Mouse (Mus musculus) urinary bladder, postnatal 25 days (tissue): ENCODE measurements around the gene Glis1.
A peak's percentile ranks its signal among the peaks of the same experiment; 100 is the strongest.

Source experiments
- DNase-seq: peaks from one replicate; pipeline ENCODE4 v3.0.0; 2022; ENCODE audit warnings: low spot score

Gene Glis1

DNA sequence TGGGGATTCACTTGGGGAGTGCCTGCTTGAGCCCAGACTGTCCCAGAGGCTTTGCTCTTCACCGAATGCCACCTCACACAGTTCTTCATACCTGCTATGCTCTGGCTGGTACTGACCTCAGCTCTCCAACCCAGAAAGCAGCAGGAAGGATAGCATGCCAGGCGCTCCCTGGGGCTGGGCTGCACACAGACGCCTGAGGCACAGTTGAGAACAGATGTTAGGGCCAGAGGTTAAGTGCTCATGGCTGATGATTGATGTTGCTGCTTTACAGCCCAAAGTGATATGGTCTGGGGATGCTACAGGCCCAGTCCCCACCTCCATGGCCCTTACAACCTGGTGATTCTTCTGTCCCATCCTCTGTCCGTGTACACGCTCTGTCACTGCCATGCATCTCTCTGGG lies 190.6 kb downstream of the Glis1 start:
- DNase-seq = no peak

DNA sequence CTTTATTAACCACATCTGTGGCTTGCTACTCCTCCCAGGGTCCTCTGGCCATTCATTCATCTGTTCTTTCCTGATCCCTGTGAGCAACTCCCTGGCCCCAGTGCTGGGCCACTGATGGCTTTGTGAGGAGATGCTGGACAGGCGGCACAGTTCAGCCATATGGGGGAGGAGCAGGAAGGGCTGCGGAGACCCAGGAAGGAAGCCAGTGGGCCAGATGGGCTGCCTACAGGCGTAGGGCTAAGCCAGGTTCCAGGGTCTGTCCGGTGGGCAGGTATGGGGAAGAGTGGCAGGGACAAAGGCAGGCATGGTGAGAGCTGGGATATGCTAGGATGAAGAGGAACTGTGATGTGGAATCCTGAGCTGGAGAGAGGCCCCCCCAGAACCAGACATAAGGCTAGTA lies 193.8 kb downstream of the Glis1 start:
- DNase-seq = no peak

DNA sequence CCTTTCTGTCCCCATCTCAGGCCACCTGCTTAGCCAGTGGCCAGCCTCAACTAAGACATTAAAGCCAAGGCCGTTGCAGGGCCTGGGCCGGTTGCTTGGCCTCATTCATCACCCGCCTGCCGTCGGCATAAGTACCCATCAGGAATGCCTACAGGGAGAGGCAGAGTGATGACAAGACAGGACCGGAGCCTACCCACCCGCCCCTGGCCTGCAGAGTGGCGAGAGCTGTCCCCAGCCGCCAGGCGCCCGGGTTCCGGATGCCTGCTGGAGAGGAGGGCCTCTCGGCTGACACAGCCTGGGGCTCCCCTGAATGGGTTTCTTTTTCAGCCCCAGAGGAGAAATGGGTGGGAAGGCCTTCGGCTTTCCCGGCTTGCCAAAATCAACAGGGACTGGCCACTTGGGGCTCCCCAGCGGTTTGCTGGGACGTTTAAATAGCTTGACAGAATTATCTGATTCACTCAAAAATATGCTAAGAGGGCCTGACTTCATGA lies 194.6 kb downstream of the Glis1 start:
- no peak for DNase-seq

DNA sequence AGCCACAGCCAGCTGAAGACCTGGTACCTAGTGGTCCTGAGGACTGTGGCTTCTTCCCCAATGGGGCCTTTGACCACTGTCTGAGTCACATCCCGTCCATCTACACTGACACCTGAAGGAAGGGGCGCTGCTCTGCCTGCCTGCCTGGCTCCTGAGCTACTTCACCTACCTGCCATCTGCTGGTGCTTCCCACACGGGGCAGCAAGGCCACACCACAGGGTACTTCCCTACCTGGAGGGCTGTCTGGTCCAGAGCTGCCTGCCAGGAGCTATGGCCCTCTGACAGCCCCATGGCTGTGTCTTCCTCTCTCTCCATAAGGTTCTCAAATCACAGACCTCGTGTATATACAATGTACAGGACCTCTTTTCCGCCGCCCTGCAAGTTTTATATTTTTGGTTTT lies 200.2 kb downstream of the Glis1 start:
- no peak for DNase-seq

DNA sequence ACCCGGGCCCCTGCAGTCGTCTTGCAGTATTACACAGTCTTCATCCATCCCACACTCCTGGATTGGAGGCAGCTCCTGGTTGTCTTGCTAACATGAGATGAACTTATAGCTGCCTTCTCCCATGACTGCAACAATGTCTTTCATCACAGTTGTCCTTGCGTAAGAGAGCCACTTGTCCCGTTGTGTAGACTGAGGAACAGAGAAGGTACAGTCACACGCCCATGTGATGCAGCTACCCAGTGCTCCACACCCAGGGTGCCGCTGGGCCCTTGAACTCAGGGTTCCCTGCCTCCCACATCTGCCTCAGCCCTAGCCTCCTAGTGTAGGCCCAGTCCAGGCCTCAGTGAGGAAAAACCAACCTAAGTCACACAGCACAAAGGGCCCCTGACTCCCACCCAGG lies 201.7 kb downstream of the Glis1 start:
- DNase-seq = no peak

DNA sequence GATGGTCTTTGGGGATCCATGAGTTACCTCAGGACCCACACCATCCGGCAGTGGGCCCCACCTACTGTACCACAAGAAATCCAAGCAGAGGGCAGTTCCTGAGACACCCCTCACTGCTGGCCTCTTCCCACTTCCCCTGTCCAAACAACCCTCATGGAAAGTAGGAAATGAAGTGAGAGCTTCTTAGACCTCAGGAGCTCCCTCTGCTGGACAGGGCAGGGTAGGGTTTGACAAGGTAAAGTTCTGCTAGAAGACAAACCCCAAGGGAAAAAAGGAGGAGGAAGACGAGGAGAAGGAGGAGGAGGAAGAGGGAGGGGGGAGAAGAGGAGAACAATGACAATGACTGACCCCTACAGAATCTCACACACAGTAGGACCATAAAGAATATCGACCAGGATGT lies 203.3 kb downstream of the Glis1 start:
- peak; percentile 61 for DNase-seq

DNA sequence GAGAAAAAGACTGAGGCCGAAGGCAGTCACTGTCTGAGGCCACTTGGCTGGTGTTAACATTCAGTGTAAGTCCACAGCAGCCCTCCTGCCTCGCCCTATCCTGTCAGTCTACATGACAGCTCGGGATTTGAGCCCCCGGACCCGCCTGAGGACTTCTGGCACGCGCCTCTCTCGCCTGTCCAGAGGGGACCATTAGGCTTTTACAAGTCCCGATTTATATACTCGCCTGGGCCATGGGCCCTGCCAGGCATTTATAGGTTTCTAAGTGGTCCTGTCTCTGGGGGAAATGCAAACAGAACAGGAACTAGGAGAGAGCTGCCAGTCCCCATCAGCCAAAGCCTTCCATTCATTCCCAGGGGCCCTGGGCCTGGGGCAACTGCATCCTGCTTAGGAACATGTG lies 203.9 kb downstream of the Glis1 start:
- DNase-seq = no peak

DNA sequence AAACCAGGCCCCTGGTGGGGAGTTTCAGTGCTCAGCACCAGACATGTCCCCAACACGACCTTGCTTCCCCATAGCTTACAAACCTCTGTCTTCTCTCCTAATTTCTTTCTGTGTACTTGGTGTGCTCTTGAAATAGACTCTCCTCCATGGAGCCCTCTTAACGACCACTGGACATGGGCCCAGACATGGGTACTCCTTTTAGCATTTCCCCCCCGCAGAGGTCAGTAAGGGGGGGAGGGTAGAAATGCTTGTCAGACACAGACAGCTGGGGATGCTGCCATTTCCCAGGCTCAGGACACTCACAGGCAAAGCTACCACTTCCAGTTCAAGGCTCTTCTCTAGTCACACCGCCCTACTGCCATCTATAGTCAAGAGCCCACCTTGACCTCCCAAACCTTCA lies 207.2 kb downstream of the Glis1 start:
- no peak for DNase-seq

DNA sequence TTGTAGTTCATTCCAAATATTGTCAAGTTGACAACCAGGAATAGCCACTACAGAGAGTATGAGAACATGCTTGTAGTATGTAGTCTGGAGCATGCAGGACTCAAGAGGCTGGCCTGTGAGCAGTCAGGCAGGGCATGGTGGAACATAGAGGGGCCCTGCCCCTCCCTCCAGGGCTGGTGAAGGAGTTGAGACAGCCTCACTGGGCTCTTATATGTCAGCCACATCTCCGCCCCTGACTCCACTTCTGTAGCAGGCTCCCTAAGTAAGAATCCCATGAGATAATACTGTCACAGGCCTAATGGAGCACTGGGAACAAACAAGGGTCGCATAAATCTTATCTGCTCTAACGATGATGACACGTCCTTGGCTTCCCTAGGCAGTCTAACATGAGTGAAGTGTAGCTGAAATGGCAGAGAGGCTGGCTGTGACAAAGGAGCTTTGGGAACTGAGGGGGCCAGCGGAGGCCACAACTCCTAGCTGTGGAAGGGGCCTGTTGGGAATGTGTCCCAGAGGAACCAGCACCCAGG lies 214.6 kb downstream of the Glis1 start:
- DNase-seq = no peak

DNA sequence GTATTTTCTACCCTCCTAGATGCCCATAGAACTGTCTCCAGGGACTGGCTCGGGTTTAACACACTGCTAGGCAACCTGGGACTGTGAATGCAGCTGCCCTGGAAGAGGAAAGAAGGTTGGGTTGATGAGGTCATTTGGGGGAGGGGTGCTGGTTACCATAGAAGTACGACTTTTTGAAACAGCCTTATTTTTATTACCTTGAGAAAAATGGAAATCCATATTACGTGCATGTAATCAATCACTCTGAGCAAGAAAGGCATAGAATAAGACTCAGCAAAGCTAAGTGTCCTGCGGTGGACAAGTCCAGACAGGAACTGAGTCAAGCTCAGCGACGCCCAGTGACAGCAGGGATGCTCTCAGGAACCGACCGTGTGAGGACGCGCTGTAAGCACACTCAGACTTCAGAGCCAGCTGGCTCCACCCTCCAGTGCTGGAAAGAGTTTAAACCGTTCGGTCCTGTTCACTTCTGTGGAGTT lies 216.7 kb downstream of the Glis1 start:
- DNase-seq = no peak

DNA sequence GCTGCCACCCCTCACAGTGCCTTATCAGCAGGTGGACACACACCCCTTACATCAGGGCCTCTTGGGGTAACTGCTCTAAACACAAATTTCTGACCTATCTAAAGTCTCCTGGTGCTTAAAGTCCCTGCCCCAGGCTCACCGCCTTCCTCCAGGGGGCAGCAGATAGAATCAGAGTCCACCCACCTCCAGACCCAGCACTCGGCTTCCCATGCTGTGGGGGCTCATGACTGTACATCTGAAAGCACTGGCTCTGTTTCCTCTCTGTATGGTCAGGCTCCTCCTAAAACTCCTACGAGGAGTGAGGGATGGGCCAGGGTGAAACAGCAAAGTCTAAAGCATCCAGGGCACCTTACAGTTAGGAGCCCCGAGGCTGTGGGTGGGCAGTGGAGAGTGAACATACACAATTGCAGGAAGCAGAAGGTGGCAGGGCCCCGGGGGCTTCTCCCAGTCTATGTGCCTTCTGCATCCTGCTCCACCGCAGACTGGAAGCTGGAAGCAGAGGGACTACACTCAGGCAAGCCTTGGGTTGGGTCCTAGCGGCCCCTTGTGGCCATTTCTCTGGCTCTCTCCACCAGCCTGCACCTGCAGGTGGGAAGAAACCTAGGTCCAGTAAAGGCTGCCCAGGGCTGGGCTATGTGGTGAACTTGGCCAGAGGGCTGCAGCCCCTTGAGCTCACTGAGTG lies 218.3 kb downstream of the Glis1 start:
- DNase-seq = peak; percentile 64

DNA sequence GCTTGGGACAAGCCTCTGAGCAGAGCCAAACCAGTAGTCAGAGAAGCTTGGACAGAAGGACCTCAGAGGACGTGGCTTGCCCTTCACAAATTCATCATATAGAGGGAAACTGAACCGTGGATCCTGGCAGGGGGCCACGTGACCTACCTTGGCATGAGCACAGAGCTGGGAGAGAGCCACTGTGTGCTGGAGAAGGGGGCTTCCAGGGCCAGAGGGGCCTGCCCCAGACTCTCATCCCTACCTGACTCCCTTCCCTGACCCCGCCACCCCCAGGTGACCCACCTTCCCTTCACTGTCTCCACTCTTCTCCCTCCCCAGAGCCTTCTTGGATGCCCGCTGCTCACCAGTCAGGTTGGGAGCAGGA lies 218.9 kb downstream of the Glis1 start:
- DNase-seq = no peak

DNA sequence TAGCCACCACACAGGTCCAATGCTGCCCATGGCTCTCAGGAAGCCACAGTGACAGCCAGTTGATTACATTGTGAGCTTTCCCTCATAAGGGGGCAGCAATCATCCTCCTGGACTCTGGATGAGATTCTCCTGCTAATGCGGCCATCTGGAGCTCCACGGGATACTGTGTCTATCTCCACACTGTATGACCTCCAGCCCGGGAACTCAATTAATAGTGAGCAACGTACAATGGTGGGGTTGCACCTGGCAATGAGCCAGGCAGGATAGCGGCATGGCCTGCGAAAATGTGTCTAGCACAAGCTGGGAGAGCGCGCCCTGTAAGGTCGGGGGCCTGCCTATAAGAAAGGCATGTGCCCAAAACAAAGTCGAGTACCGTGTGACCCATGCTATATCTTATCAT lies 226.3 kb downstream of the Glis1 start:
- DNase-seq = no peak

DNA sequence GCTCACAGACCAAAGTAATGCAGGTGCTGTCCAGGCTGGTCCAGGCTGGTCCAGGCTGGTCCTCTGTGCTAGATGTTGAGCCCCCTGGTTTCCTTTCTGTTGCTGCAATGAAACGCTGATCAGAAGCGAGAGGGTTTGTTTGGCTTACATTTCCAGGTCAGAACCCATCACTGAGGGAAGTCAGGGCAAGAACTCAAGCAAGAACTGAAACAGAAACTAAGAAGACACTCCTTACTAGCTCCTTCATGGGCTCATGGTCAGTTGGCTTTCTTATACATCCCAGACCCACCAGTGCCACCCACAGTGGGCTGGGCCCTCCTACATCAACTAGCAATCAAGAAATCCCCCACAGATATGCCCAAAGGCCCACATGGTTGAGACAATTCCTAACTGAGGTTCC lies 234.1 kb downstream of the Glis1 start:
- no peak for DNase-seq

DNA sequence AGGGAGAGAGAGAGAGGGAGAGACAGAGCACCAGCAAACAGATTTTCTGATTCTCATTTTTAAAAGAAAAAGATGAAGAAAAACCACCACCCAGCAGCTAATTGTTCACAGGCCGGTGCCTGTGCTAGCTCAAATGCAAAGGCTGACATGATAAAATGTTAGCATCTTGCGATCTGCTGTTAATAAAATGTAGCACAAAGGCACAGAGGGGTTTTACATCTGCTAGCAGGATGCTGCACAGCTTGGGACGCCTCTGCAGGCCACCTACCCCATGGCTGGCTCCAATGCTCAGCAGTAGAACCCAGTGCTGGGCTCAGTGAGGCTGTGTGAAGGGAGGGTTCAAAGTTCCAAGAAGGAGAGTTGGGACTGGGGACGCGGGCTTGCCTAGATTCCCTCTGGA lies 236.3 kb downstream of the Glis1 start:
- DNase-seq = no peak

DNA sequence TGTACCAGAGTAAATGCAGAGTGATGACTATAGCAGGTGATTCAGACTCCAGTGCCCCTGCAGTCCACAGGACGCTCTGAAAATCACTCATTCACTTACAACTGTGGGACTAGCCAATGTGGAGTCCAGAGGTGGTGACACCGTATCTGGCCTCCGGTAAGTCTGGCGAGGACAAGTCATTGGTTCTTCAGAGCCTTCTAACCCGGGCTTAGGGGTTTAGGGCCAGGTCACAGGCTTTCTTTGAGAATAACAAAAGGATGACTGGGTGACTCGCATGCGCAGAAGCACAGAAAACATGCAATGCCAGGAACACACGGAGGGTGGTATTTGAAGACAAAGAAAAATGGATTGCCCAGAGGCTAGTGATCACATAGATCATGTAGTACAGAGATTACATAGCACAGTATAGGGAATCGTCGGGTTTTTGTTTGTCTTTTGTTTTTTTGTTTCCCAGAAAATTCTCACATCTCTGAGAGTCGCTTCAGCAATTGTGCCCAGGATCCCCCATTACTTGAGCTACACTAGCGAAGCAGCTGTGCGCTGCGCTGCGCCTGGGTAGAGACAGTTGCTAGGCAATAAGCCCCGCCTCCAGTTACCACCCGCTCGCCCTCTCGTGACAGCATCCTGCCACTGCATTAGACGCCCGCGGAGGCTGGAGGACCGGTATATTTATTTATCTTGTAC lies 239.4 kb downstream of the Glis1 start:
- peak; percentile 69 for DNase-seq

DNA sequence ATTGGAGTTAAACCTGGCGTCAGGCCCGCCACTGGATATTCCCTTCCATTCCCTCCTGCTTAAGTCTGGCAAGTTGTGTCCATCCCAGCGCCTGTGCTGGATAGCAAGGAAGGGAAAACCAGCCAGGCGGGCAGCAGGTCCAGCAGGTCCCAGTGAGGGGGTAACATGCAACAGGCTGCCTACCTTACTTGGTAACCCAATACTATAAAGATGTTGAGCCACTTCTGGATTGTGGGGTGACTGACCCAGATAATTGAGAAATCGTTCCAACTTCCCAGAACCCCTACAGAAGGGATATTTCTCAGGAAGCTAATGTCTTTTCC lies 239.9 kb downstream of the Glis1 start:
- no peak for DNase-seq

DNA sequence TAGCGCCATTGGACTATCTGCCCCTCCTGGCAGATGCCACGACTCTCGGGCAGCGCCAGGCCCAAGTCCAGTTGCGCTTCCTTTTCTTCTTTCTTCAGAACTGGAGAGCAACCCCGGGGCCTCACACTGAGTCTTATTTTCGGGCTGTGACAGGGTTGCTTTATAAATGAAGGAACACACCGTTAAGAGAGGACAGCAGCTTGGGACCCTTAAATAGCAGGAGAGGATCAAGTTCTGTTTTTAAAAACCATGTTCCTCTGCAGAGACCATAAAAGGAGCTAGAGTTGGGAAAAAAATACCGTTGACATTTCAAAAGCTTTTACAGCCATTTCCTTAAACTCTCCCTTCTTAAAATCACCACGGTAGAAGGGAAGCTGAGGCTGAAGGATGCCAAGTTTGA lies 241.3 kb downstream of the Glis1 start:
- DNase-seq = no peak

DNA sequence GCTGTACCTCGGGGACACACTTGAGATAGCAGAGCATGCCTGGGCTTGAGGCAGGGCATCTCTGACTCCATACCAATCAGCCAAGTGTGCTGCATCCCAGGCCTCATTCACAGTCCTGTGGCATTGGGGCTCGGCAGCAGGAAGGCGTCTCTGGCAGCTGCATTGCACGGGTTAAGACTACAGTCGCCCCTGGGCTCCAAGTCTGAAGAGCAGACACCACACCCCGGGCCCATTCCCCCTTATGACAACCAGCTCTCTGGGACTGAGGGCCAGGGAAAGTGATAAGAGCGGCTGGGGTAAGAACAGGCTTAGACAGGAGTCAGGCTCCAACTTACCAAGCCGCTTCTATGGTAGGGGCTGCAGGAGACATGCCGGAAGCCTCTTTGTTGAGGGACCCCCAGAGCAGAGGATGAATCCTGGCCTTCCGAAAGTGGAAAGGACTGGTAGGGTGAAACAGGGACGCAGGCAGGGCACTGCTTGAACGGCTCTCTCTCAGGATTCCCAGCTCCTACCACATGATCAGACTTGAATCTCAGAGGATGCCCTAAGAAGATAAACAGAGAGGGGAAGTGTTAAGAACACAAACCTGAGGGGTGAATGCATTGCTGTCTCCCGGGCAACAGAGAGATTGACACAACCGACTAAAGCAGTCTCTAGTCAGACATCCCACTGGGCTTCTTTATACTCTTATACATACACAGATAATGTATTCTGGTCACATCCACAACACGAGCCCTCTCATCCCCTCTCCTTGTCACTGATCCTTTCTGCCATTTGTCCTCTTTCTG lies 246.1 kb downstream of the Glis1 start:
- DNase-seq = no peak

DNA sequence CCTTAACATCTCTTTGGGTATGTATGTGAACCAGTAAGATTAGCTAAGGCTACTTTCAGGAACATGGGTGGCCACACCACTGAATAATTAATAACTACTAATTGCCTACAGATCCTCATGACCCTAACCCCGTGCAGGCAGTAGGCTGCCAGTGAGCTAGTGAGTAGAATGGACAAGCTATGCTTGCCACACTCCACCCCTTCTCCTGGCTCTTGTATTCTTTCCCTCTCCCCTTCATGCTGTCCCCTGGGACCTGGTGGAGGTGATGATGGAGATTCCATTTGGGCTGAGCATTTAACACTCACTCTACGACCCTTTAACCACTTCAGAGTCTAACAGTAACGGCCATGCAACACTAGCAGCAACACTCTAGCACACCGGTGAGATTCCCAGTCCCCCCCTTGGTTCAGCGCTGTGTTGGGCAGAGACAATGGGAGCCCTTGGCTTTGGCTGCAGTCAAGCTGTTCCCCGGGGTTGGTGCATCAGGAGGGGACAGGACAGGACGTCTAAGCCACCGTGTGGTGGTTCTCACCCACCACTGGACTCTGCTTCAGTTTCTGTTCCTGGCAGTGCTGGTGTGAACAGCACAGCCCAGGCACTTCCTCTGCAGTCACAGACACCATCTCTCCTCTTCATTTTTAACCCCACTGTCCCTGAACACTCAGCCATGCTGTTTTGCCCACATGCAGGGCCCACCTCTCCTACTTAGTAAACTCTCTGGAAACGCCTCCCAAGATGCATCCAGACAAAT lies 246.9 kb downstream of the Glis1 start:
- no peak for DNase-seq

DNA sequence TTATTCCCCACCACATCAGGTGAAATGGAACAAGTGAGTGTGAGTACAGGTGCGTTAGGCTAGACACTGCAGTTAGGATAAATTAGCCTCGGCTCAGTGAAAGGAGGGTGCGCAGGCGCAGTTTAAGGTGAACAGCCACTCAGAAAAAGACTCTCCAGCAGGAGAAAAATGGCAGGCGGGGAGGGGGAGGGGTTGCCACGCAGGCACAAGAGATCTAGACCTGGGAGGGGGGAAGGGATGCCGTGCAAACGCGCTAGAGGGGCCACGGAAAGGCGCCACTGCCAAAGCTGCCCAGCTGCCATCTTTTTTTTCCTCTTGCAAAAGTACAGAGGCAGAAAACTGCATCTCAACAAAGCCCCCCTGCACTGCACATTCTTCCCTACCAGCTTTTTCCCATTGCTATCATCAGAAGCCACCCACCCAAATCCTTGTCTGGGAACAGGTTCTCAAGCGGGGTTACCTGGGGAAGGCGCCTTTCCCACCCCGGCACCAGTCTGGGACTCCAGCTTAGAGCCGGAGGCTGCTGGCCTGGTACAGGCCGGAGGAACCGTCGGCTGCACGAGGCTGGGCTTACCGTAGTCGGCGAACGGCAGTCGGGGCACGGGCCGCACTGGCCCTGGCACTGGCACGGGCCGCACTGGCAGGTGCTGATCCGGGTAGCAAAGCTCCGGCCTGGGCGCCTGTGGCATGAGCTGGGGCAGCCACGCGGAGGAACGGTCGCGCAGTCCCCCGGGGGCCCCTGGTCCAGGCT lies 248.8 kb downstream of the Glis1 start:
- DNase-seq = no peak

DNA sequence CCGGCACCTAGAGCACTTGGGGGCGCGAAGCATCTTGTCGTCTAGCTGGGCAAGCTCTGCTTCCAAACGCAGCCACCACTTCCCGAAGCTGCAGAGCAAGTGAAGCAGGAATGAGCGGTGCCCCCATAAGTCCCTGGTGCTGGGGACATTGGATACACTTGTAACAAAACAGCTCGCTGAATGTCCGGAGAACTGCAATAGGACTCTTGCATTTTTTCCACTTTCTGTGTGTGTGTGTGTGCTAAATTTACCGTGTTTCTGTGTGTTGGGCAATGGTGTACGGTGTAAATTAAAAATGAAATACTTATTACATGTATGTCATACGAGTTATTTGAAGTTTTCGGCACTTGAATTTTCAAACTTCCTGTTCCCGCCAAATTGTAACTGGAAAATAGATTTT lies 249.7 kb downstream of the Glis1 start, which contains the start of gene Dmrtb1:
Gene Dmrtb1 (minus strand): TSS at position 101 of the 400 bp plus-strand sequence.
- DNase-seq = no peak
